Mouse (Mus musculus) MEL (cell line): Measurements from ENCODE around the gene Optn. TPM values are rescaled to one million over a fixed set of nuclear protein-coding genes. Genes with fewer than 3 reads are reported as not detected.

Experiments used
- DNase-seq: peaks from one replicate; pipeline ENCODE4 v3.0.0; 2011; ENCODE audit warnings: low read depth, low spot score
- H3K27ac ChIP-seq: 2 replicates; pipeline ENCODE4 v1.5.1; 2012; ENCODE audit warnings: low read depth, mild to moderate bottlenecking, control low read depth, low read length, moderate library complexity; ENCODE audit not compliant: control insufficient read depth
- H3K27me3 ChIP-seq, 2 experiments: fragments of 150-350 bp in 1 of 2; sonication (generic) in 1 of 2; 2 replicates each; pipeline ENCODE4 v1.6.1; 2012; ENCODE audit warnings: low read length in 2 of 2, mild to moderate bottlenecking in 2 of 2, improper control_type of control experiment in 1 of 2, moderate library complexity in 1 of 2; ENCODE audit not compliant: insufficient read depth in 2 of 2, control insufficient read depth in 1 of 2
- H3K36me3 ChIP-seq, 2 experiments: 2 replicates each; pipeline ENCODE4 v1.6.1; 2012 to 2014; ENCODE audit warnings: low read length in 2 of 2, improper control_type of control experiment in 1 of 2, inconsistent platforms in 1 of 2, mild to moderate bottlenecking in 1 of 2; ENCODE audit not compliant: insufficient read depth in 2 of 2, control insufficient read depth in 1 of 2
- H3K4me1 ChIP-seq, 2 experiments: fragments of 150-350 bp in 1 of 2; sonication (generic) in 1 of 2; 2 replicates each; pipeline ENCODE4 v1.6.1; 2012; ENCODE audit warnings: low read length in 2 of 2, improper control_type of control experiment in 1 of 2, mild to moderate bottlenecking in 1 of 2; ENCODE audit not compliant: insufficient read depth in 2 of 2, control insufficient read depth in 1 of 2
- H3K4me3 ChIP-seq, 2 experiments: fragments of 150-350 bp in 1 of 2; sonication (generic) in 1 of 2; 2 replicates each; pipeline ENCODE4 v1.5.1; 2012; ENCODE audit warnings: low read depth in 2 of 2, low read length in 2 of 2, mild to moderate bottlenecking in 2 of 2, moderate library complexity in 2 of 2, control low read depth in 1 of 2, improper control_type of control experiment in 1 of 2; ENCODE audit not compliant: control insufficient read depth in 1 of 2, insufficient read depth in 1 of 2
- H3K79me2 ChIP-seq: 2 replicates; pipeline ENCODE4 v1.6.1; 2012; ENCODE audit warnings: mild to moderate bottlenecking, low read length, moderate library complexity; ENCODE audit not compliant: control insufficient read depth, poor library complexity, insufficient read depth
- H3K9ac ChIP-seq: 2 replicates; pipeline ENCODE4 v1.6.1; 2012; ENCODE audit warnings: low read depth, mild to moderate bottlenecking, control low read depth, low read length, moderate library complexity; ENCODE audit not compliant: control insufficient read depth, poor library complexity, severe bottlenecking
- H3K9me3 ChIP-seq: fragments of 150-350 bp; sonication (generic); replicated peaks from 2 replicates; pipeline ENCODE4 v1.6.1; 2012; ENCODE audit warnings: mild to moderate bottlenecking, low read length, improper control_type of control experiment, moderate library complexity; ENCODE audit not compliant: insufficient read depth
- BHLHE40 ChIP-seq: IDR thresholded peaks from 2 replicates; pipeline ENCODE4 v1.6.1; 2012; ENCODE audit warnings: low read depth, mild to moderate bottlenecking, inconsistent platforms, low read length, improper control_type of control experiment, borderline replicate concordance
- CHD1 ChIP-seq: IDR thresholded peaks from 2 replicates; pipeline ENCODE4 v1.6.1; 2012; ENCODE audit warnings: low read depth, mild to moderate bottlenecking, inconsistent platforms, low read length, improper control_type of control experiment
- ETS1 ChIP-seq: IDR thresholded peaks from 2 replicates; pipeline ENCODE4 v1.6.1; 2012; ENCODE audit warnings: low read depth, mild to moderate bottlenecking, inconsistent platforms, low read length, improper control_type of control experiment, moderate library complexity
- HCFC1 ChIP-seq: IDR thresholded peaks from 2 replicates; pipeline ENCODE4 v1.6.1; 2012; ENCODE audit warnings: low read depth, mild to moderate bottlenecking, inconsistent platforms, low read length, improper control_type of control experiment, moderate library complexity
- KAT2A ChIP-seq: conservative IDR thresholded peaks from 2 replicates; pipeline ENCODE4 v1.6.1; 2012; ENCODE audit warnings: low read depth, low read length, improper control_type of control experiment, inconsistent platforms
- MEF2A ChIP-seq: IDR thresholded peaks from 2 replicates; pipeline ENCODE4 v1.6.1; 2014; ENCODE audit warnings: low read depth, mild to moderate bottlenecking, inconsistent platforms, low read length, improper control_type of control experiment; ENCODE audit not compliant: poor library complexity, insufficient replicate concordance, severe bottlenecking; ENCODE audit errors: extremely low read depth
- MYB ChIP-seq: IDR thresholded peaks from 2 replicates; pipeline ENCODE4 v1.6.1; 2011; ENCODE audit warnings: mild to moderate bottlenecking, low read depth, low read length, improper control_type of control experiment
- SMC3 ChIP-seq: IDR thresholded peaks from 2 replicates; pipeline ENCODE4 v1.6.1; 2011; ENCODE audit warnings: low read depth, low read length, improper control_type of control experiment
- TBP ChIP-seq: IDR thresholded peaks from 2 replicates; pipeline ENCODE4 v1.8.0; 2011; ENCODE audit warnings: low read depth, low read length, improper control_type of control experiment
- TCF12 ChIP-seq: IDR thresholded peaks from 2 replicates; pipeline ENCODE4 v1.6.1; 2014; ENCODE audit warnings: low read depth, mild to moderate bottlenecking, inconsistent platforms, low read length, improper control_type of control experiment, moderate library complexity
- ZKSCAN1 ChIP-seq: IDR thresholded peaks from 2 replicates; pipeline ENCODE4 v1.6.1; 2012; ENCODE audit warnings: low read depth, mild to moderate bottlenecking, inconsistent platforms, low read length, improper control_type of control experiment, moderate library complexity
- ZMIZ1 ChIP-seq: IDR thresholded peaks from 2 replicates; pipeline ENCODE4 v1.6.1; 2012; ENCODE audit warnings: low read depth, mild to moderate bottlenecking, inconsistent platforms, low read length, improper control_type of control experiment, moderate library complexity
- ZNF384 ChIP-seq: IDR thresholded peaks from 2 replicates; pipeline ENCODE4 v1.6.1; 2012; ENCODE audit warnings: low read depth, mild to moderate bottlenecking, inconsistent platforms, low read length, improper control_type of control experiment
- polyA plus RNA-seq, 2 experiments: library from polyadenylated mRNA; stranded (reverse) in 1 of 2; unstranded in 1 of 2; fragments of >175 nt in 1 of 2; fragments of >200 nt in 1 of 2; gene quantifications; 2 replicates each; pipeline versions ENCODE4 v1.2.1 to v1.2.4; 2012; ENCODE audit warnings: low replicate concordance in 2 of 2, low read depth in 1 of 2; ENCODE audit not compliant: insufficient read length in 2 of 2, insufficient read depth in 1 of 2, missing spikeins in 1 of 2
- total RNA-seq: library from RNA; depleted of rRNA; stranded (reverse); fragments of 300-350 nt; gene quantifications from 2 replicates; pipeline ENCODE4 v1.2.3, GENCODE M21; 2012

Optn gene
- total and polyA plus RNA-seq, 3 experiments: 10.9 to 17.0 TPM; not detected in 1

- H3K27ac ChIP-seq: no peak overlapping the region
Measured at GRCm38 (mm10) chr2:4988826-4989424, 74.9 kb downstream of the Optn start.

GRCm38 (mm10) chr2:4987388-4988180, 76.3 kb downstream of the Optn start:
- Histone ChIP-seq H3K36me3 (peaks cover 0 to 8% of the 10 kb centered on the region in 2 experiments; a peak in 2 of 4 replicates), H3K79me2 (no peaks in the 10 kb centered on the region), H3K27me3 (no peaks in the 10 kb centered on the region), H3K4me1 (no peaks in the 10 kb centered on the region), H3K9ac (no peak overlapping the region), H3K27ac (no peak overlapping the region), H3K9me3 (no peaks in the 10 kb centered on the region), H3K4me3 (no peak overlapping the region)
- TF ChIP-seq MYB (no peak), HCFC1 (no peak), TBP (no peak), ZMIZ1 (no peak), TCF12 (no peak), MEF2A (no peak), KAT2A (no peak), ZKSCAN1 (no peak), BHLHE40 (no peak), ETS1 (no peak)
- DNase-seq: no peak

More at GRCm38 (mm10) chr2:4988826-4989424, 74.9 kb downstream of the Optn start:
- H3K27me3 ChIP-seq: no peaks in the 10 kb centered on the region
- no peaks in the 10 kb centered on the region for H3K79me2 ChIP-seq
- H3K9ac ChIP-seq: no peak overlapping the region
- TF ChIP-seq CHD1 (no peak), ZNF384 (peak; percentile 87), SMC3 (no peak)
- H3K4me3 ChIP-seq: no peak overlapping the region
- H3K9me3 ChIP-seq: no peaks in the 10 kb centered on the region
- DNase-seq: peak; percentile 20
- H3K36me3 ChIP-seq: peaks cover 0 to 15% of the 10 kb centered on the region in 2 experiments; a peak in 2 of 4 replicates
- no peaks in the 10 kb centered on the region for H3K4me1 ChIP-seq
